Mouse (Mus musculus) embryonic facial prominence, embryonic 11.5 days (tissue): Measurements from ENCODE around the gene Marc2. TPM values are rescaled to one million over a fixed set of nuclear protein-coding genes. Genes with fewer than 3 reads are reported as not detected.

ENCODE experiments used
- ATAC-seq: fragments of 200-750 bp; cut with Nextera tagmentation; replicated peaks from 2 replicates; pipeline ENCODE4 v1.8.0; 2017; ENCODE audit warnings: low read depth; ENCODE audit not compliant: insufficient number of reproducible peaks, low FRiP score, low TSS enrichment
- DNase-seq: peaks from one replicate; pipeline ENCODE4 v3.0.0-alpha.2; 2015; ENCODE audit warnings: low spot score
- H3K27ac ChIP-seq: fragments of 300-500 bp; sonication (generic); replicated peaks from 2 replicates; pipeline ENCODE4 v1.5.1; 2014; ENCODE audit warnings: mild to moderate bottlenecking, low read depth, low read length, control low read depth
- H3K27me3 ChIP-seq: fragments of 300-500 bp; sonication (generic); 2 replicates; pipeline ENCODE4 v1.6.1; 2014; ENCODE audit warnings: mild to moderate bottlenecking, low read length, moderate library complexity, mixed read lengths; ENCODE audit not compliant: control insufficient read depth, insufficient read depth
- H3K36me3 ChIP-seq: fragments of 300-500 bp; sonication (generic); replicated peaks from 2 replicates; pipeline ENCODE4 v1.6.1; 2014; ENCODE audit warnings: low read depth, mild to moderate bottlenecking, low read length, moderate library complexity, mixed read lengths; ENCODE audit not compliant: control insufficient read depth, insufficient read depth
- H3K4me1 ChIP-seq: fragments of 300-500 bp; sonication (generic); 2 replicates; pipeline ENCODE4 v1.6.1; 2014; ENCODE audit warnings: low read length, mixed read lengths; ENCODE audit not compliant: control insufficient read depth, insufficient read depth
- H3K4me2 ChIP-seq: fragments of 300-500 bp; sonication (generic); 2 replicates; pipeline ENCODE4 v1.6.1; 2014; ENCODE audit warnings: low read depth, mild to moderate bottlenecking, control low read depth, low read length, moderate library complexity
- H3K4me3 ChIP-seq: fragments of 300-500 bp; sonication (generic); 2 replicates; pipeline ENCODE4 v1.5.1; 2014; ENCODE audit warnings: low read depth, low read length, control low read depth
- H3K9ac ChIP-seq: fragments of 300-500 bp; sonication (generic); replicated peaks from 2 replicates; pipeline ENCODE4 v1.6.1; 2014; ENCODE audit warnings: mild to moderate bottlenecking, control low read depth, low read length
- H3K9me3 ChIP-seq: fragments of 300-500 bp; sonication (generic); replicated peaks from 2 replicates; pipeline ENCODE4 v1.6.1; 2016; ENCODE audit warnings: mild to moderate bottlenecking, low read length, inconsistent platforms, mixed read lengths; ENCODE audit not compliant: control insufficient read depth
- WGBS: fragments of 180-500 bp; shearing (Covaris S2); extraction: QIAGEN DNeasy Blood & Tissue Kit; methylation state at CpG from one replicate; pipeline ENCODE4 v1.1.7; 2014; 5-methylcytosine and 5-hydroxymethylcytosine counted together
- polyA plus RNA-seq: library from polyadenylated mRNA; unstranded; fragments of >200 nt; fragmentation: Nextera tagmentation; extraction: Ambion mirVana; gene quantifications from 2 replicates; pipeline ENCODE4 v1.2.1, GENCODE M21; 2014

Marc2 gene
- polyA plus RNA-seq, 1 experiment from 2014 or later: 118 TPM

- H3K9ac ChIP-seq: no peak overlapping the region
- H3K9me3 ChIP-seq: no peaks in the 10 kb centered on the region
- no peak overlapping the region for H3K4me3 ChIP-seq
- 72% methylated on average over 6 of the region's 6 CpGs for WGBS
- H3K36me3 ChIP-seq: no peaks in the 10 kb centered on the region
- no peaks in the 10 kb centered on the region; the same call in 1 of the 2 replicates for H3K4me1 ChIP-seq
- peaks cover 23% of the 10 kb centered on the region for H3K27me3 ChIP-seq
- ATAC-seq: no peak
- no peak for DNase-seq
- H3K27ac ChIP-seq: no peak overlapping the region
- H3K4me2 ChIP-seq: no peak overlapping the region
Observed at GRCm38 (mm10) chr1:184878860-184879259, 32.6 kb upstream of the Marc2 start.

GRCm38 (mm10) chr1:184877306-184877705, 31.1 kb upstream of the Marc2 start:
- H3K9ac ChIP-seq: no peak overlapping the region
- DNase-seq (no peak), ATAC-seq (no peak)
- H3K4me2 ChIP-seq: no peak overlapping the region
- no peaks in the 10 kb centered on the region for H3K36me3 ChIP-seq
- no peak overlapping the region for H3K27ac ChIP-seq
- no peaks in the 10 kb centered on the region for H3K9me3 ChIP-seq
- H3K27me3 ChIP-seq: peaks cover 9% of the 10 kb centered on the region
- H3K4me3 ChIP-seq: no peak overlapping the region
- WGBS: 63% methylated on average over 2 of the region's 2 CpGs
- no peaks in the 10 kb centered on the region for H3K4me1 ChIP-seq

DNA sequence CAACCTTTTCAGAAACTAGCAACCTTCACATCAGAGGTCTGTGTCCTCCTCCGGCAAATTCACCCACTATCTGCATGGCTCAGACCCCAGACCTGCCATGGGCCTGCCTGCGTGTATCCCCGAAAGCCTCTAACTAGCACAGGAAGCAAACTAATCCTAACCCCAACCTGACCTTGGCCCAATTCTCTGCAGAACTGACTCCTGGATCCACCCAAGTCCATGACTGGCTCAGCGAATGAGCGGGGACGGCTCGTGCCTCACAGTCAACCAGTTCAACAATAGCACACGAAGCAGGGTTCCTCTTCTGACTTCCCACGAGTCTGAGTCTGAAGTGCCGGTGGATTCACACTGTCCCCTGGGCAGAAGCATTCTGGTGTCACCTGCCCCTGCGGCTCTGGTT, 27.7 kb upstream of the Marc2 start:
- H3K4me1 ChIP-seq: peaks cover 2% of the 10 kb centered on the region; the same call in 1 of the 2 replicates
- DNase-seq: no peak
- H3K4me2 ChIP-seq: no peak overlapping the region
- WGBS: 81% methylated on average over 11 of the region's 11 CpGs
- H3K9me3 ChIP-seq: no peaks in the 10 kb centered on the region
- no peak for ATAC-seq
- H3K27me3 ChIP-seq: no peaks in the 10 kb centered on the region
- no peak overlapping the region for H3K4me3 ChIP-seq
- H3K27ac ChIP-seq: no peak overlapping the region
- no peak overlapping the region for H3K9ac ChIP-seq
- H3K36me3 ChIP-seq: no peaks in the 10 kb centered on the region

- no peak overlapping the region for H3K4me3 ChIP-seq
- H3K27ac ChIP-seq: no peak overlapping the region
- no peaks in the 10 kb centered on the region for H3K27me3 ChIP-seq
- H3K9ac ChIP-seq: no peak overlapping the region
- H3K36me3 ChIP-seq: no peaks in the 10 kb centered on the region
- DNase-seq: no peak
- no peaks in the 10 kb centered on the region for H3K9me3 ChIP-seq
- H3K4me1 ChIP-seq: peaks cover 2% of the 10 kb centered on the region; the same call in 1 of the 2 replicates
- no peak for ATAC-seq
- H3K4me2 ChIP-seq: no peak overlapping the region
- WGBS: 79% methylated on average over 7 of the region's 7 CpGs
Observed at GRCm38 (mm10) chr1:184872069-184872819, 26.0 kb upstream of the Marc2 start.

- WGBS: 65% methylated on average over 1 of the region's 1 CpGs
- Histone ChIP-seq H3K27me3 (no peaks in the 10 kb centered on the region), H3K9ac (no peak overlapping the region), H3K36me3 (no peaks in the 10 kb centered on the region), H3K4me3 (no peak overlapping the region), H3K4me2 (no peak overlapping the region), H3K27ac (no peak overlapping the region), H3K4me1 (peaks cover 2% of the 10 kb centered on the region; the same call in 1 of the 2 replicates), H3K9me3 (no peaks in the 10 kb centered on the region)
- peak; percentile 61 for DNase-seq
- 0 out of 2 replicates have a peak, but pooled peaks have one; percentile 27 for ATAC-seq
Observed at GRCm38 (mm10) chr1:184871506-184871905, 25.3 kb upstream of the Marc2 start.

- Histone ChIP-seq H3K9me3 (no peaks in the 10 kb centered on the region), H3K4me1 (peaks cover 2% of the 10 kb centered on the region; the same call in 1 of the 2 replicates), H3K9ac (no peak overlapping the region), H3K4me2 (no peak overlapping the region), H3K27ac (no peak overlapping the region), H3K36me3 (no peaks in the 10 kb centered on the region), H3K27me3 (no peaks in the 10 kb centered on the region), H3K4me3 (no peak overlapping the region)
- ATAC-seq (no peak), DNase-seq (no peak)
- 77% methylated on average over 11 of the region's 11 CpGs for WGBS
Observed at GRCm38 (mm10) chr1:184870646-184871385, 24.6 kb upstream of the Marc2 start.

GRCm38 (mm10) chr1:184869939-184870565, 23.8 kb upstream of the Marc2 start:
- 70% methylated on average over 4 of the region's 4 CpGs for WGBS
- H3K4me3 ChIP-seq: no peak overlapping the region
- DNase-seq: no peak

More at GRCm38 (mm10) chr1:184869939-184870565, 23.8 kb upstream of the Marc2 start:
- H3K9me3 ChIP-seq: no peaks in the 10 kb centered on the region
- H3K27me3 ChIP-seq: no peaks in the 10 kb centered on the region
- no peak for ATAC-seq
- no peaks in the 10 kb centered on the region for H3K36me3 ChIP-seq
- H3K4me1 ChIP-seq: peaks cover 2% of the 10 kb centered on the region; the same call in 1 of the 2 replicates
- H3K27ac ChIP-seq: no peak overlapping the region
- no peak overlapping the region for H3K9ac ChIP-seq
- H3K4me2 ChIP-seq: no peak overlapping the region
